Comparison of ENCODE assay signal across 10 mouse cellular contexts in the genomic region with DNA sequence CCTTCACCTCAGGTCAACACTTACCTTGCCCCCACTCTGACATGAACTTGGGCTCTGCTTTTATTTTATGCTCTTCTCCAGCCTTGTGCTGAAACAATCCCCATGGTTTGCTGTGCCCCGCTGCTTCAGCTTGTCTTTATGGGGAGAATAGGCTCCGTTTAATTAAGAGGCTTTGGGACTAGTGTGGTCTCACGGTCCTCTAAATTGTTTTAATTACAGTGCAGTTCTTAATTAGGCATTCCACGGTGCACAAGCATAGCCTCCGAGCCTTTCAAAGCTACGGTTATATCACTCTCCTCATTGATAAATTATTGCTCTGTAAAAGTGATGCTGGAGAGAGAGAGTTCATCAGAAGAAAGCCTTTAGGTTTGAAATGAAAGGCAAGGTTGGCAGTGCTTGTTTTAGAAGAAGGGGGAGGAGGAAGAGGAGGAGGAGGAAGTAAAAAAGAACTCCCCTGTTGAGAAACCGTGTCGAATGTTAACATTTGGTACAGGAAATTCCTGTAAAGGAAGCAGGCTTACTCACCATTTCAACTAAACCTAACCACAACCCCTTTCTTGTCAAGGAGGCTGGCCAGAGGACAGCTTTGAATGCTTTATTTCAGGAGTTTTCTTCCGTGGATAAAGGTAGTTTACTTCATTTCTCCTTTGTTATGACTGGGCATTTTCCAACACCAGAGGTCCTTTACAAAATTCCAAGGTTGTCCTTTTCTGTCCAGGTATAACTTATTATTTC. TPM values are rescaled to one million over a fixed set of nuclear protein-coding genes. Genes with fewer than 3 reads are reported as not detected.
DNase-seq lines count a peak whose midpoint lies in the region; ATAC-seq and TF ChIP-seq lines count a peak whose summit lies in the region.
"Had no signal": no experiment of that assay in that cellular context is flagged by ENCODE, and none has a peak within 500 bp of the region (broad histone marks: within the 10 kb centered on the region; RNA-seq: fewer than 3 reads in every experiment).

Gene Il18rap, plus strand, starts transcription at position 512 of the 735 bp plus-strand sequence.

- H3K9ac ChIP-seq in liver, embryonic 11.5 days (ENCODE audit: low read depth, low read length) = no peak within 1 kb of the TSS
- H3K9ac ChIP-seq in intestine, embryonic 16.5 days (ENCODE audit: low read depth, low read length) = no peak within 1 kb of the TSS
- H3K9ac ChIP-seq in intestine, postnatal 0 days (ENCODE audit: low read depth, low read length) = no peak within 1 kb of the TSS

- H3K79me2 ChIP-seq in macrophage (ENCODE audit: inconsistent target) = no peaks in the 10 kb centered on the region

- no peak for ATAC-seq in liver, embryonic 11.5 days (replicated peaks; ENCODE audit: low FRiP score)
- ATAC-seq in common myeloid progenitor, adult 5-6 weeks (replicated peaks; ENCODE audit: low read depth, poor library complexity, severe bottlenecking) = peak; percentile 95
- no peak for ATAC-seq in intestine, embryonic 16.5 days
- ATAC-seq in intestine, postnatal 0 days = no peak

- TF ChIP-seq CTCF in gastrocnemius, adult 2 months (IDR thresholded peaks at IDR 0.05) = no peak
- no peak for TF ChIP-seq CTCF in intestine, postnatal 0 days (IDR thresholded peaks at IDR 0.05; ENCODE audit: low read depth)

- H3K4me3 ChIP-seq in liver, embryonic 11.5 days (ENCODE audit: low read depth, low read length) = no peak within 1 kb of the TSS
- H3K4me3 ChIP-seq in macrophage (ENCODE audit: inconsistent target) = no peak within 1 kb of the TSS
- no peak within 1 kb of the TSS for H3K4me3 ChIP-seq in intestine, embryonic 16.5 days (ENCODE audit: low read length)
- no peak within 1 kb of the TSS for H3K4me3 ChIP-seq in gastrocnemius, adult 2 months
- H3K4me3 ChIP-seq in intestine, postnatal 0 days (ENCODE audit: low read depth, low read length) = no peak within 1 kb of the TSS

- peak within 1 kb of the TSS; percentile 9; the same call in 1 of the 2 replicates for H3K4me2 ChIP-seq in liver, embryonic 11.5 days
- no peak within 1 kb of the TSS for H3K4me2 ChIP-seq in intestine, embryonic 16.5 days (ENCODE audit: low read depth, low read length)
- H3K4me2 ChIP-seq in intestine, postnatal 0 days (replicated peaks; ENCODE audit: low read depth) = no peak within 1 kb of the TSS

- intact Hi-C loops in gastrocnemius, adult 2 months (cut with DNase I) = no loop called here

- no peak within 1 kb of the TSS for H3K27ac ChIP-seq in liver, embryonic 11.5 days (ENCODE audit: low read depth, low read length)
- peak within 1 kb of the TSS; percentile 10; the same call in 1 of the 2 replicates for H3K27ac ChIP-seq in macrophage
- no peak within 1 kb of the TSS for H3K27ac ChIP-seq in intestine, embryonic 16.5 days (ENCODE audit: low read length)
- no peak within 1 kb of the TSS for H3K27ac ChIP-seq in gastrocnemius, adult 2 months
- H3K27ac ChIP-seq in intestine, postnatal 0 days (ENCODE audit: low read depth, low read length) = no peak within 1 kb of the TSS

- DNase-seq in liver, embryonic 11.5 days (ENCODE audit: low spot score) = no peak
- DNase-seq in liver = no peak
- peak; percentile 67 for DNase-seq in CD4-positive helper T cell, adult 2 months (ENCODE audit: low read depth, low spot score)
- no peak for DNase-seq in gastrocnemius, adult 2 months
- DNase-seq: heart, postnatal 10 days; lung, adult 2 months had no signal

- no peaks in the 10 kb centered on the region for H3K4me1 ChIP-seq in liver, embryonic 11.5 days (replicated peaks; ENCODE audit: control insufficient read depth, insufficient read depth, low read length)
- H3K4me1 ChIP-seq in intestine, embryonic 16.5 days (ENCODE audit: control insufficient read depth, insufficient read depth, low read length) = no peaks in the 10 kb centered on the region
- H3K4me1 ChIP-seq in intestine, postnatal 0 days (replicated peaks; ENCODE audit: control insufficient read depth, insufficient read depth, low read length) = no peaks in the 10 kb centered on the region

- H3K27me3 ChIP-seq in liver, embryonic 11.5 days (replicated peaks; ENCODE audit: control insufficient read depth, insufficient read depth, low read length) = no peaks in the 10 kb centered on the region
- no peaks in the 10 kb centered on the region for H3K27me3 ChIP-seq in intestine, embryonic 16.5 days (replicated peaks; ENCODE audit: control insufficient read depth, insufficient read depth, low read length)
- no peaks in the 10 kb centered on the region for H3K27me3 ChIP-seq in intestine, postnatal 0 days (replicated peaks; ENCODE audit: control insufficient read depth, insufficient read depth, low read length)

- no peaks in the 10 kb centered on the region for H3K9me3 ChIP-seq in liver, embryonic 11.5 days (ENCODE audit: control insufficient read depth, low read length)
- H3K9me3 ChIP-seq in intestine, embryonic 16.5 days (ENCODE audit: control insufficient read depth, low read length) = no peaks in the 10 kb centered on the region
- H3K9me3 ChIP-seq in intestine, postnatal 0 days (ENCODE audit: control insufficient read depth) = no peaks in the 10 kb centered on the region

- no peaks in the 10 kb centered on the region for H3K36me3 ChIP-seq in liver, embryonic 11.5 days (ENCODE audit: control insufficient read depth, insufficient read depth, low read length)
- no peaks in the 10 kb centered on the region for H3K36me3 ChIP-seq in macrophage (ENCODE audit: inconsistent target)
- H3K36me3 ChIP-seq in intestine, embryonic 16.5 days (ENCODE audit: control insufficient read depth, insufficient read depth, low read length) = no peaks in the 10 kb centered on the region
- H3K36me3 ChIP-seq in intestine, postnatal 0 days (ENCODE audit: control insufficient read depth, insufficient read depth) = no peaks in the 10 kb centered on the region

- 37% methylated on average over 9 of the region's 9 CpGs for WGBS in liver, embryonic 11.5 days
- WGBS in macrophage (ENCODE audit: missing documents) = 5% methylated on average over 9 of the region's 9 CpGs
- 57% methylated on average over 9 of the region's 9 CpGs for WGBS in intestine, embryonic 16.5 days
- 56% methylated on average over 9 of the region's 9 CpGs for WGBS in intestine, postnatal 0 days

RNA-seq across cellular contexts. Expression of gene Il18rap, which starts in this region (rescaled TPM):
- polyA plus RNA-seq in liver, embryonic 11.5 days (2014; fragmentation: Nextera tagmentation; extraction: Ambion mirVana) = 0.69 and 1.2 TPM in 2 replicates
- total RNA-seq in common myeloid progenitor, adult 5-6 weeks (2017) = 12.3 and 14.8 TPM in 2 replicates
- total RNA-seq in macrophage (2018; cell fraction: chromatin; rRNA removed) = 10 to 100 TPM in 1 of 26 experiments, 1 to 10 TPM in 13, under 1 TPM in 12; 0.13 to 12.5 (median 1.5) TPM
- under 1 TPM; 0.04 to 0.86 (median 0.41) TPM for total RNA-seq in macrophage (2018; cell fraction: cytosol; rRNA removed)
- 10 to 100 TPM in 1 of 26 experiments, 1 to 10 TPM in 15, under 1 TPM in 10; 0.40 to 12.1 (median 1.5) TPM for total RNA-seq in macrophage (2018; cell fraction: nucleus; rRNA removed)
- polyA plus RNA-seq in macrophage (2018) = 0.28 to 1.1 TPM (median 0.87 TPM) in 3 replicates
- polyA plus RNA-seq in intestine, embryonic 16.5 days (2015; fragmentation: Nextera tagmentation; extraction: Ambion mirVana) = 0.32 and 0.33 TPM in 2 replicates
- not detected for total RNA-seq in gastrocnemius, adult 2 months (2021)
- polyA plus RNA-seq in intestine, postnatal 0 days (2015; fragmentation: Nextera tagmentation; extraction: Ambion mirVana) = 0.39 and 0.48 TPM in 2 replicates

Comparison
In these comparisons a context has a peak if more than half of its experiments do, and no peak if none do; other contexts are left out.
1. RNA of gene Il18rap (total RNA-seq): 12.3 to 14.8 TPM in common myeloid progenitor, adult 5-6 weeks; not detected in gastrocnemius, adult 2 months; every median in the first group is over 10 times any median in the second.